Mouse (Mus musculus): Measurements from ENCODE around the gene Eps8l2.

DNA sequence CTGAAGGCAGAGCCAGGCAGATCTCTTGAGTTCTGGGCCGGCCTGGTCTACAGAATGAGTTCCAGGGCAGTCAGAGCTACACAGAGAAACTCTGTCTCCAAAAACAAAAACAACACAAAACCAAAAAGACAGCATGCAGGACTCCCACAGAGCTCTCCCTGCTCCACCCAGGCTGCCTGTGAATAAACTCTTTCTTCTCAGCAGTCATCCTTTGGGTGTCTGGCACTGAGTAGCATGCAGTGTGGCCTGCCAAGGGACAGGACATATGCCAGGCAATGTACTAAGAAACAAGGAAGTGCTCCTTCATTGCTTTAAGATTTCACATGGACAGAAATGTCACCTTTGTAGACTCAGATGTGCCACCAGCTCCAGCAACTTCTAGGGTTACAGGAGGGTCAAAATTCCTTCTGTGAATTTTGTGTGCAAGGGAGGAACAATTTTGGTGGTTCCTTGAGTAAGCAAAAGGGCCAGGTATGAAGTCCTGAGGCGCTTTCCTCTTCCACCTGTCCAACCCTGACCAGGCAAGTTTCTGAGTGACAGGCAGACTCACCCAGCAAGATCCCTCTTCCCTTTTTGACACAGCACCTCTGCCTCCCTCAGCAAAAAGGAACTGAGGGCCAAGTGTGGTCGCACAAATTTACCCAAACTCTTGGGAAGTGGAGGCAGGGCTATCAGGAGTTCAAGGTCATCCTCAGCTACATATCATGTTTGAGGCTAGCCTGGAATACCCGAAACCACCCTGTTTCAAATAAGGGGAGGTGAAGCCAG lies 42.6 kb downstream of the Eps8l2 start:
- TF ChIP-seq CTCF (IDR thresholded peaks at IDR 0.05; ENCODE audit: borderline replicate concordance, extremely low read depth, insufficient read depth, insufficient read length) (no peak), POLR2A (IDR thresholded peaks at IDR 0.05; ENCODE audit: borderline replicate concordance, extremely low read depth, insufficient read depth, insufficient read length, poor library complexity, severe bottlenecking) (no peak)

Measured in brain, embryonic 14.5 days (tissue).